Mouse (Mus musculus) embryonic fibroblast, embryonic 13.5 days (primary cell): Measurements from ENCODE around the gene Cep170b. TPM values are rescaled to one million over a fixed set of nuclear protein-coding genes. Genes with fewer than 3 reads are reported as not detected.
A peak's percentile ranks its signal among the peaks of the same experiment; 100 is the strongest.

Experiments used
- H3K27ac ChIP-seq: 2 replicates; pipeline ENCODE4 v1.5.1; 2012; ENCODE audit warnings: low read length, control low read depth, inconsistent platforms; ENCODE audit not compliant: insufficient read depth
- H3K4me1 ChIP-seq: 2 replicates; pipeline ENCODE4 v1.6.1; 2011; ENCODE audit warnings: low read length; ENCODE audit not compliant: control insufficient read depth, insufficient read depth
- H3K4me3 ChIP-seq: 2 replicates; pipeline ENCODE4 v1.5.1; 2011; ENCODE audit warnings: mild to moderate bottlenecking, control low read depth, low read length; ENCODE audit not compliant: insufficient read depth
- CTCF ChIP-seq: IDR thresholded peaks from 2 replicates; pipeline ENCODE4 v1.5.1; 2011; ENCODE audit warnings: mild to moderate bottlenecking, control low read depth, low read length, moderate library complexity, borderline replicate concordance; ENCODE audit not compliant: insufficient read depth
- POLR2A ChIP-seq: IDR thresholded peaks from 2 replicates; pipeline ENCODE4 v1.6.1; 2011; ENCODE audit warnings: low read depth, mild to moderate bottlenecking, control low read depth, low read length, moderate library complexity
- polyA plus RNA-seq: library from polyadenylated mRNA; stranded (reverse); fragments of >200 nt; gene quantifications from 2 replicates; pipeline ENCODE4 v1.2.4, GENCODE M21; 2011; ENCODE audit warnings: low read depth; ENCODE audit not compliant: missing spikeins, insufficient read length

The Cep170b gene
- polyA plus RNA-seq, 1 experiment = 55.0 TPM

DNA sequence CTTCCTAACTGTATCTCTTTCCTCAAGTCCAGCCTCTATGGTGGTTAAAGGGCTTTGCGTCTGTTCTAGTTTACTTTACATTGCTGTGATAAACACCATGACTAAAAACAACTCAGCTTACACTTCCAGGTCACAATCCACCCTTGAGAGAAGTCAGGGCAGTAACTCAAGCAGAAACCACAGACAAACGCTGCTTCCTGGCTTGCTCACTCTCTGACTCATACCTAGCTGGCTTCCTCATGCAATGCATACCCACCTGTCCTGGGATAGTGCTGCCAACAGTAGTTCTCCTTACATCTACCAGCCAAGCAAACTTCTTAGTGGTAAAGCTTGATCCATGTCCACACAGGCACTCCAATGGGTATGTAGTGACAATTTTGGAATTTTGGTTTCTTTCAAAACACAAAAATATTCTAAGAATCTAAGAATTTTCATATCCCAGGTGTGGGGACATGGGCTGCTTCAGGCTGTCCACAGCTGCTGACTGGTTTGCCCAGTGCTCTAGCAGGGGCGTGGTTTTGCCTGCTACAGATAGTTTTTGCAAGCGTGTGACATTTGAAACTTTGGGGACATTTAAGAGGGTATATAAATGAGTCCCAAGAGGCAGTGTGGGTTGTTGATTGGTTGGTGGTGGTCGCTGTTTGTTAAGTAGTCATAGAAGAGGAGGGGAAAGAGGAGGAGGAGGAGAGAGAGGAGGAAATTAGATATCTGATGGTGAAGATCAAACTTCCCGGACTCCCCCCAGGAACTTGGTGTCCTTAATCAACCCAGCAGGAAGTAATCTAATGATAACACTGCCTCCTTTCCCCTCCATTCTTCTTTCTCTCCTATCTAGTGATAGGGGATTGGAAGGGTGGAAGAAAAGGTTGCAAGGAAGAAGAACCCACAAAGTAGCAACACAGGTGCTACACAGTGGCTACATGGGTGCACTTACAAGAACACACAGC, 17.6 kb upstream of the Cep170b start:
- no peak overlapping the region for H3K4me3 ChIP-seq
- peaks cover 7% of the 10 kb centered on the region for H3K4me1 ChIP-seq
- TF ChIP-seq CTCF (no peak), POLR2A (no peak)
- no peak overlapping the region for H3K27ac ChIP-seq

- H3K4me3 ChIP-seq = no peak overlapping the region; the same call in 1 of the 2 replicates
- peaks cover 5% of the 10 kb centered on the region for H3K4me1 ChIP-seq
- peak; percentile 99 for TF ChIP-seq CTCF
- no peak for TF ChIP-seq POLR2A
- no peak overlapping the region for H3K27ac ChIP-seq
Observed at GRCm38 (mm10) chr12:112706704-112707572, 13.3 kb upstream of the Cep170b start.

- Histone ChIP-seq H3K4me3 (no peak overlapping the region), H3K27ac (no peak overlapping the region), H3K4me1 (peaks cover under 1% of the 10 kb centered on the region; the same call in 1 of the 2 replicates)
- TF ChIP-seq POLR2A (no peak), CTCF (no peak)
Observed at GRCm38 (mm10) chr12:112707573-112707869, 12.7 kb upstream of the Cep170b start.

DNA sequence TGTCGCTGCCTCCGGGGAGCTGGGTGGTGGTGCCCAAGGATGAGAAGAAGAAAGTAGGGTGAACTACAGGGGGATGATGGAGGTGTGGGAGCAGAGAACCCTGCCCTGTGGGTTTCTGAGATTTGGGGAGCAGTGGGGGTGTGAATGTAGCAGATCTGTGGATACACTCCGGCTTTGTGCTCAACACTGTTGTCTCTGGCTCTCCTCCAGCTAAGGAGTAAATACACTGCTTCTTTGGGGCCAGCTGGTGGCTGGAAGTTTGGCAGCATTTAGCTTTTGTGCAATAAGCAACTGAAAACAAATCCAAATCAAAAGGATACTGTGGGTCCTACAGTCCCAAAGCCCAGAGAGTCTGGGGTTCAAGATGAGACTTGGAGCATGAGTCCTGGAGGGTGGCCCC, 6.3 kb upstream of the Cep170b start:
- H3K27ac ChIP-seq = no peak overlapping the region
- no peaks in the 10 kb centered on the region for H3K4me1 ChIP-seq
- H3K4me3 ChIP-seq = no peak overlapping the region
- TF ChIP-seq CTCF = no peak
- TF ChIP-seq POLR2A = no peak

- H3K4me1 ChIP-seq = no peaks in the 10 kb centered on the region
- no peak overlapping the region for H3K27ac ChIP-seq
- TF ChIP-seq CTCF (peak; percentile 49; the same call in 1 of the 2 replicates), POLR2A (no peak)
- no peak overlapping the region for H3K4me3 ChIP-seq
Observed at GRCm38 (mm10) chr12:112717140-112717539, 3.1 kb upstream of the Cep170b start.

- Histone ChIP-seq H3K27ac (no peak overlapping the region), H3K4me1 (no peaks in the 10 kb centered on the region; the same call in 1 of the 2 replicates), H3K4me3 (no peak overlapping the region)
- no peak for TF ChIP-seq POLR2A
- TF ChIP-seq CTCF = no peak
Observed at GRCm38 (mm10) chr12:112718995-112719394, 1.3 kb upstream of the Cep170b start.

GRCm38 (mm10) chr12:112720890-112721423, 702 bp downstream of the Cep170b start:
- Histone ChIP-seq H3K27ac (no peak overlapping the region), H3K4me3 (no peak overlapping the region), H3K4me1 (no peaks in the 10 kb centered on the region; the same call in 1 of the 2 replicates)
- TF ChIP-seq POLR2A (no peak), CTCF (no peak)

- H3K27ac ChIP-seq = no peak overlapping the region
- TF ChIP-seq POLR2A (0 out of 2 replicates have a peak, but pooled peaks have one; percentile 38), CTCF (no peak)
- peak overlapping the region; percentile 26 for H3K4me3 ChIP-seq
- H3K4me1 ChIP-seq = no peaks in the 10 kb centered on the region; the same call in 1 of the 2 replicates
Observed at GRCm38 (mm10) chr12:112721424-112722239, 1.4 kb downstream of the Cep170b start.

GRCm38 (mm10) chr12:112722240-112723027, 2.2 kb downstream of the Cep170b start:
- H3K4me1 ChIP-seq = no peaks in the 10 kb centered on the region; the same call in 1 of the 2 replicates
- TF ChIP-seq POLR2A (no peak), CTCF (no peak)

More at GRCm38 (mm10) chr12:112722240-112723027, 2.2 kb downstream of the Cep170b start:
- H3K27ac ChIP-seq = no peak overlapping the region; the same call in 1 of the 2 replicates
- peak overlapping the region; percentile 71 for H3K4me3 ChIP-seq
